Mouse (Mus musculus) midbrain, embryonic 10.5 days (tissue): ENCODE measurements around the gene Akap6. TPM values are rescaled to one million over a fixed set of nuclear protein-coding genes. Genes with fewer than 3 reads are reported as not detected.

Experiments
- DNase-seq: peaks from one replicate; pipeline ENCODE4 v3.0.0-alpha.2; 2017; ENCODE audit warnings: low spot score
- H3K27ac ChIP-seq: fragments of 300-500 bp; sonication (generic); replicated peaks from 2 replicates; pipeline ENCODE4 v1.5.1; 2016; ENCODE audit warnings: mild to moderate bottlenecking
- H3K27me3 ChIP-seq: fragments of 300-500 bp; sonication (generic); 2 replicates; pipeline ENCODE4 v1.6.1; 2016; ENCODE audit warnings: low read depth, mild to moderate bottlenecking; ENCODE audit not compliant: poor library complexity, severe bottlenecking
- H3K36me3 ChIP-seq: fragments of 300-500 bp; sonication (generic); 2 replicates; pipeline ENCODE4 v1.6.1; 2016; ENCODE audit warnings: mild to moderate bottlenecking, moderate library complexity
- H3K4me1 ChIP-seq: fragments of 300-500 bp; sonication (generic); 2 replicates; pipeline ENCODE4 v1.6.1; 2016
- H3K4me3 ChIP-seq: fragments of 300-500 bp; sonication (generic); 2 replicates; pipeline ENCODE4 v1.5.1; 2016; ENCODE audit warnings: mild to moderate bottlenecking, moderate library complexity
- H3K9me3 ChIP-seq: fragments of 300-500 bp; sonication (generic); replicated peaks from 2 replicates; pipeline ENCODE4 v1.6.1; 2016; ENCODE audit warnings: mild to moderate bottlenecking
- WGBS: fragments of 180-500 bp; shearing (Covaris S2); methylation state at CpG from one replicate; pipeline ENCODE4 v1.1.7; 2016; 5-methylcytosine and 5-hydroxymethylcytosine counted together
- polyA plus RNA-seq: library from polyadenylated mRNA; unstranded; fragments of >200 nt; fragmentation: Nextera tagmentation; extraction: Ambion mirVana; gene quantifications from 2 replicates; pipeline ENCODE4 v1.2.1, GENCODE M21; 2016

Akap6 gene
- polyA plus RNA-seq, 1 experiment from 2014 or later, result 7.7 TPM

DNA sequence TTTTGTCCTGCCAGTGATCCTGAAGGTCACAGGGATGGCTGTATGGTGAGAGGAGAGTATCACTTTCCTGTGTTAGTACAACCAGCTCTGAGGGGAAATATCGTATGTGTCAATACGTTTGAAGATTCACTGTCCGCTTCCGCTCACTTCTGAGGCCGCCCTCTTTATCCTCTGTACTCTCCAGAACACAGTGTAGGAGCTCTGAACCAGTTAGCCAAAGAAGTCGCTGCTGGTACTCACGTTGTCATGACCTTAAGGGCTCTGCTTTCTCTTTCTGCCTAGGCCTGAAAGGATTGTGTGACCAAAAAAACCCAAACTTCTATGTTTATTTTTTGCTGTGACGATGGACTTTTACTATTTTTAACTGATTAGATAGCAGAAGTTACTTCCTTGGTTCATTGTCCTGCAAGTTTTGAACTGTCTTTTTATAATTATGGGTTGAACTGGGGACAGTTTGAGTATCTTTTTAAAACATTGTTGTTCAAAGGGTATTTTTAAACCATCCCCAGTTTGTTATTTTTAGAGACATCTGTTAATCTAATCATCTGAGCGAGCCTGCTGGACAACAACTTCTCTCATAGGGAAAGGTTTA is 175.2 kb downstream of the Akap6 start:
- no peaks in the 10 kb centered on the region for H3K36me3 ChIP-seq
- WGBS, result 75% methylated on average over 9 of the region's 9 CpGs

DNA sequence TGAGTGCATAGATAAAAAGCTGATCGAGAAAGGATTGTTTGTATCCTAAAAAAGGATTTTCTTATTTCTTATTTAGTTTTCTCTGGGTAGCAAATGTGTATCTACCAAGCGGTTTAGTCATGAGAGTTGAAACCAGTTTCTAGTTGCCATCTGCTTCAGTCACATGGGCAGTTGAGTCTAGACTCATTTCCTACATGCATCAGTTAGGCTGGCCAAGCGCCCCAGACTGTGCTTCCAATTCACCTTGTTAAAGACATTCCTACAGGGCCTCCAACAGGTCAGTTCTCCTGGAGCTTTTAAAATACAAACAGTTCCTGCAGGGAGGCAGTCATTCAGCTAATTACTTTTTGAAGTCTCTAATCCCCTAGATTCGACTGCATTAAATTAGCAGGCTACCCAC is 176.9 kb downstream of the Akap6 start:
- Histone ChIP-seq H3K9me3 (no peaks in the 10 kb centered on the region), H3K4me3 (no peak overlapping the region), H3K4me1 (peaks cover 4% of the 10 kb centered on the region; the same call in 1 of the 2 replicates), H3K27ac (no peak overlapping the region), H3K36me3 (peaks cover 7% of the 10 kb centered on the region; the same call in 1 of the 2 replicates), H3K27me3 (no peaks in the 10 kb centered on the region)
- WGBS, result 44% methylated on average over 4 of the region's 4 CpGs
- no peak for DNase-seq

More for the DNA sequence above, 175.2 kb downstream of the Akap6 start:
- Histone ChIP-seq H3K27me3 (no peaks in the 10 kb centered on the region), H3K9me3 (no peaks in the 10 kb centered on the region), H3K27ac (no peak overlapping the region), H3K4me3 (no peak overlapping the region), H3K4me1 (peaks cover 4% of the 10 kb centered on the region; the same call in 1 of the 2 replicates)
- no peak for DNase-seq

DNA sequence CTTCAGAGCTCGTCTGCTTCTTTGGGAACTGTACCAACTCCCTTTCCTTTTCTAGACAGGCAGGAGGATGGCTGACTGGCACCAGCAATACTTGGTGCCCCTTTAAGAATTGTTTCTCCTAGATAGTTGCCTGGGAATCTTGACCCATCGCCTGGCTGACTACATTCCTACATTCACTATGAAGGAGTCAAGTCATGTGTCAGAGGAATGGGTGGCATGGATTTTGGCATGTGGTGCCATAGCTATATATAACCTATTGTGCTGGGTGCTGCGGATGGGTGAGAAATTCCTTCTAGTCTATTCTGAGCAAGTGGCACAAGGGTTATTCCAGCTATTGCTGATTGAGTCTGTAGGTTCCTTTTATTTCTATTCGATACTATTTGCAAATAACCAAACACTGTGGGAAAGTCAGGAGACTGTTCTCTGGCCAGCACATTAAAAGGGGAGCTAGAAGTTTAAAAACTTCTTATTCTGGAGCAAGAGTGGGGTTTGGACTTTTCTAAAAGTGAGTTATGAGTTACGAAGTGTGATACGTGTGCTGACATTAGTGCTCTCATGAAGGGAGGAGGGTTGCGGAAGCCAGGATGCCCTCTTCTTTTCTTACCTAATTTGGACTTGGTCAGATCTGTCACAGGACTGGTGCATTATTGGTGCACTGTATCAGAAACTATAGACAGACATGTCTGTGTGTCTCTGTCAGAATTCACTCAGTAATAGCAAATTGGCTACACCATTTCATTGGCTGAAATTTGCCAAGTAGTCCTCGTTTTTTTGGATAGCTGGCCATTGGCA is 178.0 kb downstream of the Akap6 start:
- H3K4me3 ChIP-seq, result no peak overlapping the region
- no peak for DNase-seq
- H3K27me3 ChIP-seq, result no peaks in the 10 kb centered on the region
- WGBS, result 87% methylated on average over 8 of the region's 8 CpGs
- no peak overlapping the region for H3K27ac ChIP-seq
- H3K4me1 ChIP-seq, result peaks cover 8% of the 10 kb centered on the region; the same call in 1 of the 2 replicates
- no peaks in the 10 kb centered on the region for H3K9me3 ChIP-seq
- H3K36me3 ChIP-seq, result peaks cover 7% of the 10 kb centered on the region; the same call in 1 of the 2 replicates

DNA sequence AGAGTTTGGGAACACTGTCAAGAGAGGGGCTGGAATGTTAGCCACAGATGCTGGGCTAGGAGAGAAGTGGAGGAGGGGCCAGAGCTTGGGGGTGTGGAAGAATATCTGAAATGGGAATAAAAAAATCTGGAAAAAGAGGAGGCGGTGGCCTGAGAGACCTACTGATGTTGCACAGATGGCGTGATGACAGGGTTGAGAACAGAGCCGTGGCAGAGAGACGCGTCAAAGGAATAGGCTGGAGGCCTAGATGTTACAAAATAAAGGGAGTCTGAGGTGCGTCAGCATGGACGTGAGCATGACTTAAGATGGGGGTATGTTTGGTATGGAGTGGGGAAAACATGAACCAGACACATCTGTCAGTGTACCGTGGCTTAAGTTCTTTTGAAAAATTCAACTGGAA is 180.1 kb downstream of the Akap6 start:
- no peaks in the 10 kb centered on the region for H3K9me3 ChIP-seq
- H3K36me3 ChIP-seq, result peaks cover 7% of the 10 kb centered on the region; the same call in 1 of the 2 replicates
- 96% methylated on average over 8 of the region's 8 CpGs for WGBS
- H3K4me3 ChIP-seq, result no peak overlapping the region
- DNase-seq, result no peak
- H3K27me3 ChIP-seq, result no peaks in the 10 kb centered on the region
- peaks cover 13% of the 10 kb centered on the region; the same call in 1 of the 2 replicates for H3K4me1 ChIP-seq
- H3K27ac ChIP-seq, result no peak overlapping the region

DNA sequence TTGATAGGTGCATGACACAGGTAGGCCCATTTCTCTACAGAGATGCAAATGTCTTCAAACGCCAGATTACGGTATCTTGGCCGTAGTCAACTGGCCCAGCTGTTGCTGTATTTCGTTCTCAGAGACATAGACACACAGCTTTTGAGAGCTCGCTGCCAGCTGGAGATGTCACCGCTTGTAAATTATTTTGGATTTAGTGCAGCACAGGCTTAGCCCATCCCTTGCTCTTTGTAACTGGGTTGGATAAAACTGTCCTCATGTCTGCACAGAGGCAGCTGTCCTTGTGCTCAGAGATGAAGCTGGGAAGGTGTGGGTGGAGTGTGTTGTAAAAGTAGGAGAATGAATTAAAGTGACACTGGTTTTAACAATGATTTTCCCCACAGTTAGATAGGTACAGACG is 193.3 kb downstream of the Akap6 start:
- no peaks in the 10 kb centered on the region for H3K27me3 ChIP-seq
- H3K4me3 ChIP-seq, result no peak overlapping the region
- 97% methylated on average over 7 of the region's 7 CpGs for WGBS

DNA sequence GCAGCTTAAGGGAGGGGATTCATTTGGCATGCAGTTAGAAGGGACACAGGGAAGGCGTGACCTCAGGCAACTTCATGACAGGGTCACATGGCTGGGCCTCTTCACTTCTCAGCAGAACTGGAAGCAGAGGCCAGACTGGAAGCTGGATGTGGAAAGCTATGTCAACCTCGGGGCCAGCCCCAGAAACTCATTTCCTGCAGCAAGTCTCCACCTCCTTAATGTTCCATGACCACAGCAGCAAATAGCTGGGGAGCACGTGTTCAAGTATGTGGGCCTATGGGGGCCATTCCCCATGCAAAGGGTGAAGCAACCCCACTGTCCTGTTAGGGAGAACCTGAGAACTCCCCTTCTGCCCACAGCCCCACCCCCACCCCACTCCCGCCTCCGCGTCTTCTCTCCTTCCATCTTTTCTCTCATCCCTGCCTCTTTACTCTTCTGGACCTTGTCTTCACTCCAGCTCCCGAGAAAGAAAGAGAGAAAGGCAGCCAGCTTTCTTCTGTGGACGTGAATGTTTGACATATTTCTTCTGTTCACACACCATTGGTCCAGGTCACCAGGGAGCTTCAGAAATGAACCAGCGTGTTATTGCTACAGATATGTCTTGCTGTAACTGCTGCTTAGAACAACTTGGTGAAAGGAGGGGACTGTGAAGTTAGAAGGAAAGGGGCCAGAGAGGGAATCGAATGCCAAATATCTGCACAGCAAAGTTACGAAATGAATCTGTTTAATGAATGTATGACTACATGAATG is 194.6 kb downstream of the Akap6 start:
- DNase-seq, result no peak
- Histone ChIP-seq H3K36me3 (peaks cover 4% of the 10 kb centered on the region), H3K27me3 (no peaks in the 10 kb centered on the region), H3K9me3 (no peaks in the 10 kb centered on the region), H3K4me3 (no peak overlapping the region), H3K4me1 (no peaks in the 10 kb centered on the region), H3K27ac (0 out of 2 replicates have a peak overlapping the region, but pooled peaks have one; percentile 4)
- WGBS, result 88% methylated on average over 11 of the region's 11 CpGs

More for the DNA sequence above, 193.3 kb downstream of the Akap6 start:
- peaks cover 12% of the 10 kb centered on the region for H3K36me3 ChIP-seq
- no peaks in the 10 kb centered on the region for H3K9me3 ChIP-seq
- no peaks in the 10 kb centered on the region for H3K4me1 ChIP-seq
- no peak for DNase-seq
- no peak overlapping the region for H3K27ac ChIP-seq

DNA sequence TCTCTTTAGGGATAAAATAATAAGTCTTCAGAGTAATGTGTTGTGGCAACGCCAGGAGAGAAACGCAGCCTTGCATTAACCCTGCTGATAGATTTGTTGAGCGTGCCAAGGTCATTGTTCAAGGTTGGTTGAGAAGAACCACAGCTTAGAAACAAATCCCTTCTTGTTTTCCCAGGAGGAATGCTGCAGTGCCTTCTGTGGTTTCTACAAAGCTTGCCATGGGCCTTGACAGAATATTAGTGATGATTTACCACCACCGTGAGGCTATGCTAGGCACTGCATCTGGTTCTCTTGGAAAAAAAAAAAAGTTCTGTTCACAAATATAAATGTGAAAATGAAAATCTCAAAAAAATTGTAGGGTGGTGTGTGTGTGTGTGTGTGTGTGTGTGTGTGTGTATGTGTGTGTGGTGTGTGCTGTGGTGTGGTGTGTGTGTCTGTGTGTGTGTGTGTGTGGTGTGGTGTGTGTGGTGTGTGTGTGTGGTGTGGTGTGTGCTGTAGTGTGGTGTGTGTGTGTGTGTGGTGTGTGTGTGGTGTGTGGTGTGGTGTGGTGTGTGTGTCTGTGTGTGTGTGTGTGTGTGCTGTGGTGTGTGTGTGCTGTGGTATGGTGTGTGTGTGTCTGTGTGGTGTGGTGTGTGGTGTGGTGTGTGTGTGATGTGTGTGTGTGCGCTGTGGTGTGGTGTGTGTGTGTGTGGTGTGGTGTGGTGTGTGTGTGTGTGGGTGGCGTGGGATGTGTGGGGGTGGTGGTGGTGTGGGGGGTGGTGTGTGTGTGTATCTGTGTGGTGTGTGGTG is 196.7 kb downstream of the Akap6 start:
- H3K27me3 ChIP-seq, result no peaks in the 10 kb centered on the region
- H3K4me3 ChIP-seq, result no peak overlapping the region
- 0 out of 2 replicates have a peak overlapping the region, but pooled peaks have one; percentile 13 for H3K27ac ChIP-seq
- H3K4me1 ChIP-seq, result no peaks in the 10 kb centered on the region
- peak; percentile 38 for DNase-seq
- H3K36me3 ChIP-seq, result peaks cover 4% of the 10 kb centered on the region
- WGBS, result 46% methylated on average over 5 of the region's 6 CpGs
- no peaks in the 10 kb centered on the region for H3K9me3 ChIP-seq

DNA sequence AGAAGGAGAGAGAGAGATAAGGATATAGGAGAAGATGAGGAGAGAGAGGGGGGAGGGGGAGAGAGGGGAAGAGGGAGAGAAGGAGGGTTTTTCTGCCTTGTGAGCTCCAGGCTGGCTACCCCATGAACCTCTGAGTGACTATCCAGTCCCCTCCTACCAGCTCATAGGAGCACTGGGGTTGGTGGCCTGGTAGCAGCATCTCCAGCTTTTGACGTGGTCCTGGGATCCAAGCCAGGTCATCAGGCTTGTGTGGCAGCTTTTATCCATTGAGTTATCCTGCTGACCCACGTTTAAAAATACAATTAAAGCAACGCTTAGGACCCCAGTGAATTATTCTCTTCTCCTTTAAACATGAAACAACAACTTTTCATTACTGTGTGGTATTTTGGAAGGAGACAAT is 197.6 kb downstream of the Akap6 start:
- DNase-seq, result no peak
- Histone ChIP-seq H3K27me3 (no peaks in the 10 kb centered on the region), H3K27ac (no peak overlapping the region), H3K4me3 (no peak overlapping the region), H3K9me3 (no peaks in the 10 kb centered on the region), H3K4me1 (no peaks in the 10 kb centered on the region), H3K36me3 (peaks cover 4% of the 10 kb centered on the region)
- 68% methylated on average over 3 of the region's 3 CpGs for WGBS

DNA sequence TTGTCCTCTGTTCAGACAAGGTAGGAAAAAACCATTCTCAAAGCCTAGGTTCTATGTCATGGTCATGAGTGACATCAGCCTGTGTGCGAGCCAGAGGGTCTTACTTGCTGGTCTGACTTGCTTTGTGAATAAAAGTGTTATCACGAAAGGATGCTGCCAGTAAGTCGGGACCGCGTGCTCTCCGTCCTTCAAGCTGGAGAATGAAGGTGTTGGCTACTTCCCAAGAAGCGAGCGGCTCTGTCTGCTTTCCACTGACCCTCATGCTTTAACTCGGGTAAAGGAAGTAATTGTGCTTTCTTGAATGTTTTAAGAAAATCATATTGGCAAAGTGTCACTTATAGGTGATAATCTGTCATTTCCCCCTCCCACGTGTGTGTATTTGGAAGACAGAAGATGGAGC is 198.9 kb downstream of the Akap6 start:
- WGBS, result 94% methylated on average over 10 of the region's 10 CpGs
- Histone ChIP-seq H3K4me3 (no peak overlapping the region), H3K27ac (no peak overlapping the region), H3K36me3 (peaks cover 4% of the 10 kb centered on the region), H3K4me1 (no peaks in the 10 kb centered on the region), H3K27me3 (no peaks in the 10 kb centered on the region), H3K9me3 (no peaks in the 10 kb centered on the region)
- no peak for DNase-seq

DNA sequence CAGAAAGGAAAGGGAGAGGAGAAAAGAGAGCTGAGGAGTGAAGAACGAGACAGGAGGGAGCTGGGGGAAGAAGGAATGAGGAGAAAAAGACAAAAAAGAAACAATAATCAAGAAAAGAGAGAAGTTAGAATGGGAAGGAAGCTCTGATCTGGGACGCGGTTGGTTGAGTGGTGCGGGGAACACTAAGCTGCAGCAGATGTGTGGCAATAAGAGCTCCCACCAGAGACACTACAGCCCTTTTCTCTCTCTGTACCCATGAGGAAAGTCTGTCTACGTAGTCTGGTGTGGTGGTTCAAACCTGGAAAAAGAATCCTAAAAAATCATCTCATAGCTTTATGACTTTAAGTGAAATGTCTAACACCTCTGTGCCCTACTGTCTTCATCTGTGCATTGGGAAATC is 204.9 kb downstream of the Akap6 start:
- H3K27ac ChIP-seq, result no peak overlapping the region
- H3K4me1 ChIP-seq, result peaks cover 4% of the 10 kb centered on the region; the same call in 1 of the 2 replicates
- no peaks in the 10 kb centered on the region for H3K27me3 ChIP-seq
- 89% methylated on average over 5 of the region's 5 CpGs for WGBS
- no peak for DNase-seq
- H3K9me3 ChIP-seq, result no peaks in the 10 kb centered on the region
- no peaks in the 10 kb centered on the region for H3K36me3 ChIP-seq
- H3K4me3 ChIP-seq, result no peak overlapping the region

DNA sequence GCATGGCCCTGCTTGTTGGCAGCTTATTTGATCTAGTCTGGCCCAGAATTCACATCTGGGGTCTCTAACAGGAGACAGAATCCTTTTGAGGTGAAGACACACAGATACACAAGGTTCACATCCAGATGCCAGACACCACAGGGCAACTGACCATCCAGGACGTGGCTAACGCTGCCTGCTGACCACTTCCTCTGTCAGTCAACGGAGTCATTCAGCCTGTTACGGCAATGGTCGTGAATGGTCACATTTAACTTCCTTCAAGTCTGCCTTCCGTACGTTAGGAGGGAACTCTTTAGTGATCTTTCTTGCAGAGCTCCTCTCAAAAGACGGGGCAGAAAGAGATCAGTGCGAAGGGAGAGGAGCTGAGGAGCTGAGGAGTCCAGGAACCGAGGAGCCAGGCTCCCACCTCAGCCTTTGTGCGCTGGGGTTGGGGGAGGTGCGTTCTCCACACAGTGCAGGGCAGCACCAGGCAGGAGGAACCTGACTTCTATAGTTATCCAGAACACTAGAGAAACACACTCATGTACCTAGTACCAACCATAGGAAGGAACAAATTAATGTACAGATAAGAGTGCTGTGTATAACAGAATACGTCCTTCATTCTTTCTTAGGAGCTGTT is 209.4 kb downstream of the Akap6 start:
- H3K4me1 ChIP-seq, result peaks cover 4% of the 10 kb centered on the region; the same call in 1 of the 2 replicates
- WGBS, result 72% methylated on average over 13 of the region's 13 CpGs
- H3K27ac ChIP-seq, result no peak overlapping the region
- H3K4me3 ChIP-seq, result no peak overlapping the region
- no peak for DNase-seq
- no peaks in the 10 kb centered on the region for H3K36me3 ChIP-seq
- H3K9me3 ChIP-seq, result no peaks in the 10 kb centered on the region
- no peaks in the 10 kb centered on the region for H3K27me3 ChIP-seq

DNA sequence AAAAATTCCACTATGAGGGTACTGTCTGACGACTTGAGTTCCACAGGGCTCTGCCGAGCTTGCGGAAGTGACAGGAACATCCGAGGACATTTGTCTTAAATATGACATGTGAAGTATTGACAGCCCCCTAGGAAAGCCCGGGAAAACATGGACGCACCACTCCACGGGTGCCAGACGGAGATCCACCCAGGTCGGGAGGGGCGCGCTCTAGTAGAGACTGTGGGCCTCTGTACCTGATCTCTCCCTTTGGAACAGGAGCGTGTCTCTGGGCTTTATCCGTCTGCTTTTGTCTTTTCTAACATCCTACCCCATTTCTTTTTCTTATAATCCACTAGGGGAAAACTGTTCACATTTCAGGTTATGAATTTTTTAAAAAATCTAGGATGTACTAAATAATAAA is 211.2 kb downstream of the Akap6 start:
- no peak for DNase-seq
- H3K27me3 ChIP-seq, result no peaks in the 10 kb centered on the region
- no peaks in the 10 kb centered on the region for H3K36me3 ChIP-seq
- H3K4me3 ChIP-seq, result no peak overlapping the region
- no peak overlapping the region for H3K27ac ChIP-seq
- H3K9me3 ChIP-seq, result no peaks in the 10 kb centered on the region
- peaks cover 2% of the 10 kb centered on the region; the same call in 1 of the 2 replicates for H3K4me1 ChIP-seq
- WGBS, result 84% methylated on average over 13 of the region's 13 CpGs
